Mouse (Mus musculus) myocyte (in vitro differentiated cells): ENCODE measurements around the gene Ankra2.

ENCODE experiments used
- CEBPB ChIP-seq: IDR thresholded peaks from 2 replicates; pipeline ENCODE4 v1.6.1; 2011; ENCODE audit warnings: mild to moderate bottlenecking, moderate library complexity; ENCODE audit not compliant: poor library complexity, insufficient read depth, severe bottlenecking
- E2F4 ChIP-seq: IDR thresholded peaks from one replicate; pipeline ENCODE4 v1.6.1; 2011; ENCODE audit warnings: mild to moderate bottlenecking, control low read depth, moderate library complexity; ENCODE audit not compliant: insufficient read depth
- MAX ChIP-seq: IDR thresholded peaks from one replicate; pipeline ENCODE4 v1.6.1; 2011; ENCODE audit warnings: low read depth, mild to moderate bottlenecking, control low read depth
- MYOD1 ChIP-seq, 3 experiments: IDR thresholded peaks; one replicate each; pipeline ENCODE4 v1.6.1; 2011; ENCODE audit warnings: control low read depth in 2 of 3, low read depth in 2 of 3, mild to moderate bottlenecking in 2 of 3, moderate library complexity in 1 of 3; ENCODE audit not compliant: insufficient read length in 2 of 3, control insufficient read depth in 1 of 3
- MYOG ChIP-seq, 3 experiments: IDR thresholded peaks; one replicate each; pipeline ENCODE4 v1.6.1; 2011; ENCODE audit warnings: control low read depth in 2 of 3, low read depth in 2 of 3, mild to moderate bottlenecking in 2 of 3; ENCODE audit not compliant: insufficient read length in 2 of 3, control insufficient read depth in 1 of 3, insufficient read depth in 1 of 3
- POLR2A ChIP-seq: IDR thresholded peaks from one replicate; pipeline ENCODE4 v1.6.1; 2011; ENCODE audit warnings: low read depth, mild to moderate bottlenecking, control low read depth, moderate library complexity; ENCODE audit not compliant: insufficient read length
- POLR2AphosphoS2 ChIP-seq: IDR thresholded peaks from one replicate; pipeline ENCODE4 v1.6.1; 2011; ENCODE audit warnings: low read depth, control low read depth; ENCODE audit not compliant: insufficient read length
- REST ChIP-seq: IDR thresholded peaks from one replicate; pipeline ENCODE4 v1.6.1; 2011; ENCODE audit warnings: mild to moderate bottlenecking, control low read depth, moderate library complexity; ENCODE audit not compliant: insufficient read depth, insufficient read length
- SRF ChIP-seq: IDR thresholded peaks from one replicate; pipeline ENCODE4 v1.6.1; 2011; ENCODE audit warnings: low read depth; ENCODE audit not compliant: control insufficient read depth, insufficient read length
- TCF12 ChIP-seq: IDR thresholded peaks from one replicate; pipeline ENCODE4 v1.6.1; 2011; ENCODE audit warnings: mild to moderate bottlenecking, control low read depth; ENCODE audit not compliant: poor library complexity, insufficient read depth, severe bottlenecking
- TCF3 ChIP-seq: IDR thresholded peaks from one replicate; pipeline ENCODE4 v1.6.1; 2011; ENCODE audit warnings: low read depth, control low read depth; ENCODE audit not compliant: insufficient read length
- USF1 ChIP-seq: IDR thresholded peaks from one replicate; pipeline ENCODE4 v1.6.1; 2011; ENCODE audit warnings: low read depth, mild to moderate bottlenecking, control low read depth, moderate library complexity

- TF ChIP-seq POLR2A (no peak), TCF12 (no peak), POLR2AphosphoS2 (no peak), SRF (no peak), MYOD1 (IDR thresholded peaks at IDR 0.05; ENCODE audit: control insufficient read depth in 1 of 3, insufficient read length in 2 of 3, low read depth in 2 of 3) (no peak), MAX (no peak), USF1 (no peak), E2F4 (no peak), MYOG (IDR thresholded peaks at IDR 0.05; ENCODE audit: control insufficient read depth in 1 of 3, insufficient read depth in 1 of 3, insufficient read length in 2 of 3, low read depth in 2 of 3) (no peak), CEBPB (no peak), TCF3 (no peak), REST (no peak)
These were observed 32.4 kb upstream of the Ankra2 start for GRCm38 (mm10) chr13:98230511-98230910.
